Mouse (Mus musculus): Measurements from ENCODE around the gene Lcn2.
"Not testable (repeated sequence)": the region's sequence is repeated elsewhere in the genome, so short reads cannot be mapped to it uniquely, and the experiment has no call there.

Lcn2 gene

DNA sequence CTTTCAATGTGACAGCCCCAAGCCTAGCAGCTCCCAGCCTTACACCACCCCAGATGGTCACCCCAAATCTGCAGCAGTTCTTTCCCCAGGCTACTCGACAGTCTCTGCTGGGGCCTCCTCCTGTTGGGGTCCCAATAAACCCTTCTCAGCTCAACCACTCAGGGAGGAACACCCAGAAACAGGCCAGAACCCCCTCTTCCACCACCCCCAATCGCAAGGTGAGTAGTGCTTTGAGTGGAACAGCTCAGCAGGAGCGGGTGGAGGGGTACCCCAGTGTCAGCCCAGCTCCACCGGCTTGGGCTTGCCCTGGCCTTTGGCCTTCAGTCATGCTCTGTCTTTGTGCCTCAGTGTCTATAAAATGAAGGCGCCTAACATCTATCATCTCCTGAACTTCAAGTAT is 20.7 kb downstream of the Lcn2 start:
- no peak for DNase-seq (ENCODE audit: low read depth, low spot score)

DNA sequence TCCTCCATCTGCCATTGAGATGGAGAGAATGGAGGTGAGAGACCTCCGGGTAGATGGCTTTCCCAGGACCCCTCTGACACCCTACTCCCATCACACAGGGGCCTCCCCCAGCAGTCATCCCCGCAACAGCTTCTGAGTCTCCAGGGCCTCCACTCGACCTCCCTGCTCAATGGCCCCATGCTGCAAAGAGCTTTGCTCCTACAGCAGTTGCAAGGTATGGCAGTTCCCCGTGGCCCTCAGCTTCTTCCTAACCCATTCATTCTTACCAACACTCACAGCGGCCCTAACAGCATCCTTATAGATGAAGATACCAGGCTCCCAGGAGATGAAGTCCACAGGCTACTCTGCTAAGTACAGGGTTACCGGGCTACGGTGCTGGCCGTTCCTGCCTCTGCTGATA is 23.9 kb downstream of the Lcn2 start:
- no peak for DNase-seq (ENCODE audit: low read depth, low spot score)

DNA sequence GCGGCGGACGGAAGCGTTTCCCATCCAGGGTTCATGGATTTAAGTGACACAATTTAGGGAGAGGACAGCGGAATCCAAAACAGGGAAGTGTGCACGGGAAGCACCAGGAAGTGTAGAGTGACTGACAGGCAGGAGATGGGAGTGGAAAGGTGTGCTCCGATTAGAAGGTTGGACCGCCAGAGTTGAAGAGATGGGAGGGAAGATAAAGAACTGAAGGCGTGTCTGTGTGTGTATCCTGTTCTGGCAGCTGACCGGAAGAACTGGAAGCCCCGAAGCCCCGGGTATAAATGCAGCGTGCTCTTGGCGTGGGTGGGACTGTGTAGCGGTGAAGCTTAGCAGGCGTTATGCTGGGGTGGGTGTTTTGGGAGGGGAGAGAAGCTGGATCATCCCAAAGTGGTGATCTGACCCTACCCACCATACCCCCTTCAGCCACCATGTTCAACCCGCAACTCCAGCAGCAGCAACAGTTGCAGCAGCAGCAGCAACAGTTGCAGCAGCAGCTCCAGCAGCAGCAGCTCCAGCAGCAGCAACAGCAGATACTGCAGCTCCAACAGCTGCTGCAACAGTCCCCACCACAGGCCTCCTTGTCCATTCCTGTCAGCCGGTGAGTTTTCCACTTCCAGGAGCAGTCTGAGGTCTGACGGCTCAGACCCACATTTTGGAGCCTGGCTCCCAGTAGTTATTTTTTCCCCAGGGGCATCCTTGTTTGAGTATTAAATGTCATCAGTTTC is 24.5 kb downstream of the Lcn2 start:
- no peak for DNase-seq (ENCODE audit: low read depth, low spot score)

DNA sequence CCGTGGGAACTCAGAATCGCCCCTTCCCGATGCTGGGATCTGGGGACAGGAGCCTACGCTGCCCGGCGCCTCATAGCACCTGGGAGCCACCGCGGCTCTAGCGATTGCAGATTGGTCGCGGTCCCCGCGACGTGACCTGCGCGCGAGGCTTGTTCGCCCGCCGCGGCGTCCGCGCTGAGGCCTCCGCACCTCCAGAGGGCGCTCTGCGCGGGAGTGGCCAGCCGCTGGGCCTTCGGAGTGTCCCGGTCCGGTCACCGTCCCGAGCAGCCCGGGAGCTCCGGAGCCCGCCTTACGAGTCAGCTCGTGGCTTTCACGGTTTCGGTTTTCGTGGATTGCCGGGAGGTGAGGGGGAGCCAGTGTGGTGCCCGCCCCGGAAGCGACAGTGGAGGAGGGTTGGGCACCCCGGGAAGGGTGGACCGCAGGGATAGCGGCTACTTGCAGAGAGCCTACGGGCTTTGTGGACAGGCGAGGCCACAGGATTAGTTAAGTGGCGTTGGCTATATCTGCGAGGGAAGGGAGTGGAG is 25.2 kb downstream of the Lcn2 start:
- DNase-seq (ENCODE audit: low read depth, low spot score) = peak; percentile 82

DNA sequence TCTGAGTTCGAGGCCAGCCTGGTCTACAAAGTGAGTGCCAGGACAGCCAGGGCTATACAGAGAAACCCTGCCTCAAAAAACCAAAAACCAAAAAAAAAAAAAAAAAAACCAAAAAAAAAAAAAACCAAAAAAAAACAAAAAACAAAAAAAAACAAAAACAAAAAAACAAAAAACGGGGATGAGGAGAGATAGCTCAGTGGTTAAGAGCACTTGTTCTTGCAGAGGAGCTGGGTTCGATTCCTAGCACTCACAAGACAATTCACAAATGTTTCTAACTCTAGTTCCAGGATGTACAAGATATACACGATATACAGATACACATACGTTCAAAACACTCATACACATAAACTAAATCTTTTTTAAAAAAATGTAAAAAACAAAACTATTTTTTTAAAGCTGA is 25.8 kb downstream of the Lcn2 start:
- not testable (repeated sequence) for DNase-seq (ENCODE audit: low read depth, low spot score)

DNA sequence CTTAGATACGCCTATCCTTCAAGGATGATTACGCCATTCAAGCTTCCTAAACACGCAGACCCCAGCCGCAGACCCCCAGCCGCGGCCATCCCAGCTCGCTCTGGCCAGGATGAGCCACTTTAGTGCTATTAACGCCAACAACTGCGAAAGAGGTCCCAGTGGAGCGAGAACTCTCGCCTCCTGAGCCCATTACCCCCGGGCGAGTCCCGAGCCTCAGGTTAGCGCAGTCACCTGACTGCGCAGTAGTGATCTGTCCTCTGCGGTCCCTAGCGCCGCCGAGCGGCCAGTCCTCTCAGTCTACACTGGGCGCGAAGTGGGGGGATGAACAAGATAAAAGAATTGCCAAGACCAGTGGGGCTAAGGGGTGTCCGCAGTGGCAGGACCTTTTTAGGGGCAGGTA is 26.6 kb downstream of the Lcn2 start:
- DNase-seq (ENCODE audit: low read depth, low spot score) = no peak

DNA sequence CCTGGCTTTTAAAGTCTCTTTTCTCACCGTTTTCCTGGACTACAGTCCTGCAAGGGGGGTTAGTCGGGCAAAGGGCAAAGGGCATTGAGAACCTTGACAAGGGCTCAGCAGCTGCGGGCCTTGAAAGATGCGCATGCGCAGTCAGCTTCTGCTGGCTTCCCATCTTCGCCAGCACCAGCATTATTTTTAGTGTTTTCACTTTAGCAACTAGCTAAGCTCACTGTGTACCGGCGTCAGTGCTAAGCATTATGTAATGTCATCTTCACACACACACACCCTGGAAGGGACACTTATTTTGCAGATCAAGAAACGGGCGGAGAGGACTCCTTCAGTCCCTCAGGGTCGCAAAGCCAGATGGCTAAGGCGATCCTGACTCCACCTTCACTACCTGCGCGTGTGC is 27.3 kb downstream of the Lcn2 start:
- peak; percentile 96 for DNase-seq (ENCODE audit: low read depth, low spot score)

DNA sequence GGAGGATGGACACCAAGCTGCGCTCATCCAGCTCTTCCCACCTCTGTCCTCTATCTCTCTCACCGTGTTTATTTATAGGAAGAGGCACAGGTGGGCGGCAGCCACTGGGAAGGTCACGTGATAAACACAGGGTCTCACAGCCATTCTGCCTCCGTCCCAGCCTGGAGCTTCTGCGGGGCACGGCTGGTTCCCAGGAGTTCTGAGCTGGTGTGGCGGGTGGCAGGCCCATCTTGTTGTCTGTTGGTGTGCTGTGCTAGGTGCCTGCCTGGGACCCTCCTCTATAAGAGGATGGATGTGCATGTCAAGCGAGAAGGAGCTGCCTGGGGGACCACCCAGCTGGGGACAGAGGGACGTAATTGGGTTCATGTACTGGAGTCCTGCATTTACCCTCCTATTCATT is 29.7 kb downstream of the Lcn2 start:
- no peak for DNase-seq (ENCODE audit: low read depth, low spot score)

DNA sequence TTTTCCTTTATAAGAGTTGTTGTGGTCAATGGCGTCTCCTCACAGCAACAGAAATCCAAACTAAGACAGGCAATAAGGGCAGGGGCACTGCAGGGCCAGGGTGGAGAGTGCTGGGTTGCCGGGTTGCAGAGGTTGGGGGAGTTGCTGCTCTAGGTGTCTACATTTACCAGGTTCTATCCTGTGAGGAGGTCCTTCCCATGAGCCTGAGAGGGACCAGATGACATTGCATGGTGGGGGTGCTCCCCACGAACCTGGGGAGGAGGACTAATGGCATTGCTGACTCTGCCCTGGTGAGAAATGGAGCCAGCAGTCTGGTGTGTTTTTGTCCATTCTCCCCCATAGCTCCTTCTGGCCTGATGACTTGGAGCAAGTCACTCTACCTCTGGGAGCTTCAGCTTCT is 30.3 kb downstream of the Lcn2 start:
- DNase-seq (ENCODE audit: low read depth, low spot score) = no peak

DNA sequence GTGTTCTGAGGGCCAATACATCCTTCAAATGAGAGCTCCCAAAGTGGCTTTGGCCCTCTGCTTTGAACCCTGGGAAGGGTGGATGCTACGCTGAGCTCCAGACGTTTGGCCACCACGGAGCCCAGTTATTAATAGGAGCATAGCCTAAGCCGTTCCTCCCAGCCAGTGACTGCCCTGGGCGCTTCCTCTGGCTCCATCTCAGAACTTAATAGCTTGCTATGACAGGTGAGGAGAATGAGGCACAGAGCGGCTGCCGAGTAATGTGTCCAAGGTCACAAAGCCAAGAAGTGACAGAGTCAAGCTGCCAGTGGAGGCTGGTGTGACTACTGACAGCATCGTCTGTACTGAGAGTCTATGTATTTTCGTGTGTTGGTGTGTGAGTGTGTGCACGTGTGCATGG is 31.8 kb downstream of the Lcn2 start:
- no peak for DNase-seq (ENCODE audit: low read depth, low spot score)

DNA sequence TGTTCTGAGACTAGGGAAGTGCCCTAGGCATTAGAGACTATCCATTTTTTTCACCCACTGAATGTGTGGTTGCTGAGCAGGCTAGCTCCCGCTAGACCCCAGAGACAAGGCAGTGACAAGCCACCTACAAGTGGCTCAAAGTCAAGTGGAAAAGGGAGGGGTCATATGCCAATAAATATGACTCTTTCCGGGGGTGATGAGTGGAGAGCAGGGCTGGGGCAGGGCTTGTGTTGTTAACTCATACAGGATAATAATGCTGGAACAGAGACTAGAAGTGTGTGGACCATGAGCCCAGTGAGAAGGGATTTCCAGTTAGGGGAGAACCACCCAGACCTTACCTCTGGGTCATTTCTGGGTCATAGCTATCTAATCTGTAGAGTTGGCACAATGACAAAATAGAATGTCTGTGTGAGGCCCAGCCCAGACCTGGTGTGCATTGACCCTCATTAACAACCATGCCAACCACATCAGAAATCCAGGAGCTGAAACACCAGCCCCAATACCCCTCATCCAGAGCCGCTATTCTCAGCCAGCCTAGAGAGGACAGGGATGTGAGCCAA is 33.6 kb downstream of the Lcn2 start:
- no peak for DNase-seq (ENCODE audit: low read depth, low spot score)

DNA sequence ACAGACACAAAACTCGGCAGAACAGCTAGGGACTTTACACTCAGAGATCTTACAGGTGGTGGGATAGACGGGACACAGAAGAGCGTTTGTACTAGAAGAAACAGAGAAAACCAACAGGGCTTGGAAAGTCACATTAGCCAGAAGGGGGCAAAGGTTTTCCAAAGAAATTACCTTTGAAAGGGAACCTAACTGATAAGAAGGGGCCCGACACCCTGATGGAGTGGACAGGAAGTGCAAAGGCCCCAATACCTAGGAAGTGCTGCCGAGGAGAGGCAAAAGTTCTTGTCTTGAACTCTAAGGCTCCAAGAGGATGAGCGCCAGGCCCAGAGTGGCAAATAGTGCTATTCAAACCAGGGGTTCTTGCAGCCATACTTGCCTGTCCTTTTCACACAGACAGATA is 34.2 kb downstream of the Lcn2 start:
- no peak for DNase-seq (ENCODE audit: low read depth, low spot score)

DNA sequence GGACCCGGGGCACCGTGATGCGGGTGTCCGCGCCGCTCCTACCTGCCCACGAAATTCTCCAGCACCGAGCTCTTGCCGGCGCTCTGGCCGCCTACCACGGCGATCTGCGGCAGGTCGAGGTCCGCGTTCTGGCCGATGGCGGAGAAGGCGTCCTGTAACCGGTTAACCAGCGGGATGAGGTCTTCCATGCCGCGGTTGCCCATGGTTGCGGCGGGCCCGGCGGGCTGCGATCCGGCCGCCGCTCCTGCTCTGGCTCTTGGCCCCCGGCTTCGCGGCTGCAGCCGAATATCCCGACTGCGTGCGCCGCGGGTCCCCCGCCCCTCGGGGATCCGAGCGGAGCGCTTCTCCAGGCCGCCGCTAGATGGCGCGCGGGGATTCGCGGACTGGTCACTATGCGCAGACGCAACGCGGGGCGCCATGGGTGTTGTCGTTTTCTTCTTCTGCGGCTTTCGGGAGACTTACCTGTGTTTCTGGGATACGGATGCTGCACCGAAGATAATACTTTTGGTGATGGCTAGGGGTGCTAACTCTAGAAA is 35.0 kb downstream of the Lcn2 start, which contains the start of gene Dnm1:
Gene Dnm1 (minus strand): TSS at position 332 of the 536 bp plus-strand sequence.
- no peak for DNase-seq (ENCODE audit: low read depth, low spot score)

DNA sequence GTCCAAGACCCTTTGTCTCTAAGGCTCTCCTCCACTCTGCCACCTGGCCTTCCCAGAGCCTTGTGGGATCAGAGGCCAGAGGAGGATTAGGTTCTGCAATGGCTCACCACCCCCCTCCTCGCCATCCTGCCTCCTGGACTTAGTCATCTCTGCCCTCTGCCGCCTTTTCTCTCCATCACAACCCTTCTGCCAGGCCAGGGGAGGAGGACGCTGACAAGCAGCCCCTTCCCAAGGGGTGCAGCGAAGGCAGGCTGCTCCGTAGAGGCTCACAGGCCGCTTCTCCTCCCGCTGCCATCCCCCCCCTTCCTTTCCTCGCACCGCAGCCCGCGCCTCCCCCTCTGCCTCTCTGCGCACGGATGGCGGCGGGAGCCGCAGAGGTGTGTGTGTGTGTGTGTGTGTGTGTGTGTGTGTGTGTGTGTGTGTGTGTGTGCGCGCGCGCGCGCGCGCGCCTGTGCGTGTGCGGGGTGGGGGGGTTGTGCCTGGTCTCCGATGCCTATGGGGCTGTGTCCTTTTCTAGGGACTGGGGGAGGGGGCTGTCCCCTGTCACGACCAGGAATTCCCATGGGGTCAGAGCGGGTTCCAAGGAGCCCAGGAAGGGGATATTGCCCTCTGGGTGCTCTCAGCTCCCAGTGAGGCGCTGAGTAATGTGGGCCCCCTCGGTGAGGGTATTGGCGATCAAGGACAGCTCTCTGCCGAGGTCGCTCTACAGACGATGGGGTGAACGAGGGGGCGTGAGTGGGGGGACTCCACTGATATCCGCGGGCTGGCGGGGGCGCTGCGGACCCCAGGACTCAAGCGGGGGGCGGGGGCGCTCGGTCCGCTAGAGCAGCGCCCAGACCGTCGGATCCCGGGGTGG is 35.7 kb downstream of the Lcn2 start, which contains the start of gene Ciz1:
Gene Ciz1 (plus strand): TSS at position 177 of the 856 bp plus-strand sequence.
- no peak for DNase-seq (ENCODE audit: low read depth, low spot score)

DNA sequence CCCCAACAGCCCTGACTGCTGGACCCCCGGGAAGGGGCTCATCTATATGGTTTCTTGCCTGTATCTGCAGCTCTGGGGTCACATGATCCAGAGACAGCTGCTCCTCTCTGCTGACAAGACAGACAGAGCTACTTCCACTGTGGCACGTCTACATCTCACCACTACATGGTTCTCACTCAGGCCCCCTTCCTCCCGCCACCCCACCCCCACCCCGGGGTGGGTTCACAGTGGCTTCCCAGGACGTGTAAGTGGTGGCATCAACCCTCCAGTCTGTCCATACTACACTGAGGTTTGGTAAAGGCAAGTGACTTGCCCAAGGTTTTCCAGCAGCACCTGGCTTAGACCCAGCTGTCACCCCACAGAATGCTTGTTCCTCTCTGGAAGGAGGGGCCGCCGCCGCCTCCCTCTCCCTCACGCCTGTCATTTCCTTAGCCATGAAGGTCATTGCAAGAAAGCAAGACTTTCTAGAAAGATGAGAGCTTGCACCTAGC is 36.5 kb downstream of the Lcn2 start:
- DNase-seq (ENCODE audit: low read depth, low spot score) = no peak

DNA sequence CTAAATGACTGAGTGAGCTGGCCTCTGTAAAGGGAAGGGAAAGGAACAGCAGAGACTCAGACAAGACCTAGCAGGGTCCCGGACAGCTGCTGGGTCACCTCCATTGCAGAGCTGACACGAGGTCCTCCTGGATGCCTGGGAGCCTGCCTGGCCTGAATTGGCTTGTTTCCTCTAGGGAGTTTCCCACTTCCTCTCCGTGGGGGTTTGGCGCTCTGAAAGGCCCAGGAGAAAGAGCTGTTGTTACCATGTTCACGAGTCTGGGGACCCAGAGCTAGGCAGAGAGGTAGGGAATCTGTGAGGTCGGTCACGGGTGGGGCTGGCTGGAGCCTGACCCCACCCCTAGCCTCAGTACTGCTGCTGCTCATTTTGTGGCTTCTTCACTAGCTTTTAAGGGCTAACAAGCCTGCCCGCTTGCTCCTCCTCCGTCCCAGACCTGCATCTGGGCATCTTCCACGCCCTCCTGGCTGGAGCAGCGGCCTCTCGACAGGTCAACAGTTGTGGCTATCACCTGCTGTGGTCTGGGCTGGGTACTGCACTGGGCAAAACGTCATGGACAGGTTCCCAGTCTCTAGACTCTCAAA is 37.5 kb downstream of the Lcn2 start:
- DNase-seq (ENCODE audit: low read depth, low spot score) = no peak

DNA sequence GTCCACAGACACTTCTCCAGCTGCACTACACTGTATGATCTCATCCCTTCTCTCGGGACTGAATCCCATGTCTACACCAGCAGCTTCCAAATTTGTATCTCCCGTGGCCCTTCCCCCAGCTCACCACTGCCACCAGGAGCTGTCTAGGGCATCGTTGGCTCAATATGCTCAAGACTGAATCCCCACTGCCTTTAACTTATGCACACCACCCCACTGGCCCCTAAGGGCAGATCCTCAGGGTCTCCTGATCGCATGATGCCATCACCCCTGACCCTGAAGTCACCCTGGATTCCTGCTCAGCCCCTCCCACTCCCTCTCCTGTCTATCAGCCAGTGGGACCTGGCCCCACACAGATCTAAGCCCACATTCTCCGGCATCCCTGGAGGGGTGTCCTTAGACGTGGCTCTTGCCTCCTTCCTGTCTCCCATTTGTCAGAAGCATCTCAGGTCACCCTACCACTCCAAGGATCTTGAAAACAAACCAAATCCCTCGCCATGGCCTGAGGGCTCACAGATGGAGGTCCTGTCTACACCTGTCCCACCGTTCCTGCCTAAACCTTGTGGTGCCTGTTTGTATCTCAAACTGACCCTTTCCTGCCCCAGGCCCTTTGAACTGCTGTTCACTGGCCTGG is 38.3 kb downstream of the Lcn2 start:
- DNase-seq (ENCODE audit: low read depth, low spot score) = no peak

DNA sequence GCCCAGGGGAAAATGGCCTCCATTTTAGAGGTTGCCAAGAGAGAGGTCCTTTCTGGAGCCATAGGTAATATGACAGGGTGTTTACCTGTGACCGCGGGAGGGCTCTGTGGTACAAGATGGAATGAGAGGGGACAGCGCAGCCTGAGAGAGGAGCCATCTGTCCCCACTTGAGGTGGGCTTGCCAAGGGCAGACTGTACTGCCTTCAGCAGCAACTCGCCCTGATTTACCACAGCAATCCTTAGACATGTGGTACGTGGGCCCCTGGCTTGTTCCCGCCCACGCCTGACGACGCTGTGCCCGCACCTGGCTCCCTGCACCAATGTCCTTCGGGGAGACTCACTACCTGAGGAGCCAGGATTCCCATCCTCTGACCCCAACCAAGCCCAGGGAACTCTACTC is 39.7 kb downstream of the Lcn2 start:
- no peak for DNase-seq (ENCODE audit: low read depth, low spot score)

DNA sequence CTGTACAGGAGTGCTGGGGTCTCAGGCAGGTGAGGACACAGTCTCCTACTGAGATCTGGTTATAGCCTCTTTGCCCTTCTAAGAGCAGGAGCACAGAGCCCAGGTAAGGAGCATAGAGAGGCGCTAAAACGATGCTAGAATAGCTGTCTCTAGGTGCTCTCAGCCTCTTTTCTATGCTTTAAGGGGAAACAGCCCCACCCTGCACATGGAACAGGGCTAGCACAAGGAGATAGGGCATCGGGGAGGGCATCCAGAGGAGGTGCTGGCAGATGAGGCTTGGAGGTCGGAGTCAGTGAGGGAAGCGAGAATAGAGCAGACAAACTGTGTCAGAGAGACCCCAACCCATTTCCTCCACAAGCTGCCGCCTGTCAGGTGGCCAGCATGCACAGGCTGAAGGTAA is 41.0 kb downstream of the Lcn2 start:
- no peak for DNase-seq (ENCODE audit: low read depth, low spot score)

DNA sequence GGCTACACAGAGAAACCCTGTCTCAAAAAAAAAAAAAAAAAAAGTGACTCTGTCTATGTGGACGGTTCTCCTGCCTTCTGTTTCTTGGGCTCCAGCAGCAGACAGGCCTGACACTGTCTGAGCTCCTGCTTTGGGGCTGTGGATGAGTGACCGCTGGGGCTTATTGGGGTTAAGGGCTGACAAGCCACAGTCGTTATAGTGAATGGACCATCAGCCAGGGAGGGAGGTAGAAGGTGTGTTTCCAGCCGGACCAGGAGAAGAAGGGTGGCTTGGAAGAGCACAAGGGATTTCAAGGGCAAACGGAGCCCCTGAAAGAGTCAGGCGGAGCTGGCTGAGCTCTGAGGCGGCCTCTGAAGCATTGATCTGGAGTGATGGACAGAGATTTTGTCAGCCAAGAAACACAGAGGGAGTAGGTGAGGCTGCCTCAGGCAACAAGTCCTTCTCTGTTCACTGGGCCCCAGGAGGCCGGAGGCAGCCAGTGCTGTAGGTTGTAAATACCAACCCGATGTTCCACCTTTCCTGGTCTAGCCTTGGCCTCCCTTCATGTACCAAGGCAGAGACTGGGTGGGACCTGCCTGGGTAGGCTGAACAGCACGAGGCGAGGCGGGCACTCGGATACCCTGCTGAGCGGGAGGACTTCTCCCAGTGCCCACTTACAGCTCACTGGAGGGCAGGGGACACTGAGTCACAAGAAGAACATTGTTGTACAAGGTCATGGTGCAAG is 43.3 kb downstream of the Lcn2 start:
- no peak for DNase-seq (ENCODE audit: low read depth, low spot score)

Measured in telencephalon, adult 2 months (tissue).